Comparison of ENCODE assay signal across 9 mouse cellular contexts in the genomic region with DNA sequence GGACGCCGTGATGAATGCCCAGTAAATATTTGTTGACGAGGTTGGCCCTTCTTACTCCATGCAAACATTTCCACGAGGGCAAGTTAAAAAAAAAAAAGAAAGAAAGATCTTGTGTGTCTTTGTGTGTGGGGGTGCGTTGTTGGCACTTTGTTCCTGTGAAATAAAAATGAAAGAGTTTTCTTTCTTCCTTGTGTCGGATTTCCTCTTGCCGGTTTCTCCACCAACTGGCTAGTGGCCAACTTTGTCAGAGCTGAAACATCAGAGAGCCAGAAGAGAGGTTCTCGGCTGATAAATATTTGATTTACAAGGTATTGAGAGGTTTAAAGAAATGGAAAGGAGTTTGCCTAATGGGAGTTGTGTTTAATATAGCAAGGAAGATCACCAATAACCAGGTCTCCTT.
DNase-seq lines count a peak whose midpoint lies in the region; ATAC-seq lines count a peak whose summit lies in the region.
"Had no signal": no experiment of that assay in that cellular context is flagged by ENCODE, and none has a peak within 500 bp of the region (broad histone marks: within the 10 kb centered on the region; RNA-seq: fewer than 3 reads in every experiment).

No protein-coding gene starts in this region.

- no peak overlapping the region for H3K4me2 ChIP-seq in liver, embryonic 11.5 days
- H3K4me2 ChIP-seq: neural tube, embryonic 13.5 days had no signal

- H3K27me3 ChIP-seq in liver, embryonic 11.5 days (replicated peaks; ENCODE audit: control insufficient read depth, insufficient read depth, low read length), result no peaks in the 10 kb centered on the region
- H3K27me3 ChIP-seq: neural tube, embryonic 13.5 days had no signal

- H3K9me3 ChIP-seq in liver, embryonic 11.5 days (ENCODE audit: control insufficient read depth, low read length), result no peaks in the 10 kb centered on the region
- H3K9me3 ChIP-seq: neural tube, embryonic 13.5 days had no signal

- DNase-seq in gastrocnemius, postnatal 10 days, result peak; percentile 14
- DNase-seq in gastrocnemius, postnatal 25 days, result no peak
- DNase-seq in 3T3-L1 (ENCODE audit: low read depth, low spot score), result peak; percentile 19
- DNase-seq in left cerebral cortex, postnatal 14 days (ENCODE audit: low spot score in 2 of 2), result peak; percentile 62 to 66
- peak; percentile 20 for DNase-seq in right cerebral cortex, postnatal 4 days
- no peak for DNase-seq in liver, embryonic 11.5 days (ENCODE audit: low spot score)

- H3K4me1 ChIP-seq in liver, embryonic 11.5 days (replicated peaks; ENCODE audit: control insufficient read depth, insufficient read depth, low read length), result no peaks in the 10 kb centered on the region

- peak; percentile 60 for ATAC-seq in frontal cortex, adult (ENCODE audit: low TSS enrichment)
- no peak for ATAC-seq in megakaryocyte-erythroid progenitor cell, adult 5-6 weeks (replicated peaks; ENCODE audit: low FRiP score, low TSS enrichment, poor library complexity, severe bottlenecking)
- no peak for ATAC-seq in liver, embryonic 11.5 days (replicated peaks; ENCODE audit: low FRiP score)

- WGBS in liver, embryonic 11.5 days, result 75% methylated on average over 8 of the region's 8 CpGs

- H3K4me3 ChIP-seq in liver, embryonic 11.5 days (ENCODE audit: low read depth, low read length), result no peak overlapping the region
- H3K4me3 ChIP-seq: neural tube, embryonic 13.5 days had no signal

- no peak overlapping the region for H3K27ac ChIP-seq in liver, embryonic 11.5 days (ENCODE audit: low read depth, low read length)
- H3K27ac ChIP-seq: neural tube, embryonic 13.5 days had no signal

- H3K9ac ChIP-seq in liver, embryonic 11.5 days (ENCODE audit: low read depth, low read length), result no peak overlapping the region
- H3K9ac ChIP-seq: neural tube, embryonic 13.5 days had no signal

- intact Hi-C loops in left cerebral cortex, postnatal 14 days (cut with DNase I), result no loop called here

- no peaks in the 10 kb centered on the region for H3K36me3 ChIP-seq in liver, embryonic 11.5 days (ENCODE audit: control insufficient read depth, insufficient read depth, low read length)
- H3K36me3 ChIP-seq: neural tube, embryonic 13.5 days had no signal

Comparison
In these comparisons a context has a peak if more than half of its experiments do, and no peak if none do; other contexts are left out.
1. DNase-seq: peak in gastrocnemius, postnatal 10 days (single experiment), 3T3-L1 (single experiment), left cerebral cortex, postnatal 14 days (2 of 2) and right cerebral cortex, postnatal 4 days (single experiment); none in gastrocnemius, postnatal 25 days (single experiment) and liver, embryonic 11.5 days (single experiment).